Mouse (Mus musculus): Measurements from ENCODE around the gene Appl2.

The Appl2 gene

GRCm38 (mm10) chr10:83612648-83613215 is 35.8 kb downstream of the Appl2 start:
- ChIA-PET POLR2A (interaction anchor here in 2 of 4 experiments (1.0 to 1.3 kb wide), 2 partner anchors 8 to 10 kb away, joined by 3 to 4 read pairs; no protein-coding TSS in a partner anchor), CTCF (no interaction called here)

GRCm38 (mm10) chr10:83611863-83612262 is 36.7 kb downstream of the Appl2 start:
- POLR2A ChIA-PET = interaction anchor here in 1 of 4 experiments (1.0 kb wide), 1 partner anchor 9 kb away, joined by 3 read pairs; no protein-coding TSS in a partner anchor
- CTCF ChIA-PET = interaction anchor here in 1 of 4 experiments (0.5 kb wide), 1 partner anchor 164 kb away, joined by 4 read pairs; no protein-coding TSS in a partner anchor

- POLR2A ChIA-PET = interaction anchor here in 1 of 4 experiments (0.7 kb wide), 1 partner anchor 462 kb away, joined by 4 read pairs; no protein-coding TSS in a partner anchor
- CTCF ChIA-PET = interaction anchor here in 2 of 4 experiments (0.5 to 1.3 kb wide), 2 partner anchors 29 to 166 kb away, joined by 4 read pairs; no protein-coding TSS in a partner anchor
These were observed 38.0 kb downstream of the Appl2 start for GRCm38 (mm10) chr10:83610518-83610917.

GRCm38 (mm10) chr10:83608596-83608995 is 39.9 kb downstream of the Appl2 start:
- ChIA-PET POLR2A (interaction anchor here in 2 of 4 experiments (0.9 to 1.2 kb wide), 4 partner anchors 9 to 33 kb away, joined by 3 to 5 read pairs (median 3); no protein-coding TSS in a partner anchor), CTCF (interaction anchor here in 2 of 4 experiments (0.6 to 1.5 kb wide), 2 partner anchors 9 to 168 kb away, joined by 5 to 10 read pairs; no protein-coding TSS in a partner anchor)

GRCm38 (mm10) chr10:83607111-83607510 is 41.4 kb downstream of the Appl2 start:
- ChIA-PET CTCF (interaction anchor here in 1 of 4 experiments (1.5 kb wide), 1 partner anchor 10 kb away, joined by 5 read pairs; no protein-coding TSS in a partner anchor), POLR2A (no interaction called here)

GRCm38 (mm10) chr10:83605637-83606183 is 42.8 kb downstream of the Appl2 start:
- ChIA-PET POLR2A (no interaction called here), CTCF (interaction anchor here in 1 of 4 experiments (0.6 kb wide), 1 partner anchor 1380 kb away, joined by 4 read pairs; no protein-coding TSS in a partner anchor)

GRCm38 (mm10) chr10:83603956-83604564 is 44.5 kb downstream of the Appl2 start:
- POLR2A ChIA-PET = no interaction called here
- CTCF ChIA-PET = no interaction called here

GRCm38 (mm10) chr10:83600650-83601049 is 47.9 kb downstream of the Appl2 start:
- POLR2A ChIA-PET = interaction anchor here in 2 of 4 experiments (1.0 to 2.3 kb wide), 4 partner anchors 9 to 35 kb away, joined by 3 to 9 read pairs (median 5); no protein-coding TSS in a partner anchor
- CTCF ChIA-PET = interaction anchor here in 1 of 4 experiments (0.5 kb wide), 1 partner anchor 788 kb away, joined by 4 read pairs; no protein-coding TSS in a partner anchor

- CTCF ChIA-PET = no interaction called here
- POLR2A ChIA-PET = no interaction called here
These were observed 54.0 kb downstream of the Appl2 start for GRCm38 (mm10) chr10:83594526-83594925.

GRCm38 (mm10) chr10:83592616-83593015 is 55.9 kb downstream of the Appl2 start:
- CTCF ChIA-PET = no interaction called here
- POLR2A ChIA-PET = interaction anchor here in 1 of 4 experiments (1.4 kb wide), 1 partner anchor 31 kb away, joined by 3 read pairs; no protein-coding TSS in a partner anchor

GRCm38 (mm10) chr10:83590801-83591200 is 57.7 kb downstream of the Appl2 start:
- ChIA-PET CTCF (no interaction called here), POLR2A (interaction anchor here in 2 of 4 experiments (1.7 to 2.8 kb wide), 2 partner anchors 9 to 10 kb away, joined by 5 to 9 read pairs; no protein-coding TSS in a partner anchor)

GRCm38 (mm10) chr10:83565449-83566441 is 82.8 kb downstream of the Appl2 start:
- ChIA-PET POLR2A (interaction anchor here in 3 of 4 experiments (0.9 to 3.2 kb wide), 8 partner anchors 9 to 35 kb away, joined by 3 to 17 read pairs (median 4); no protein-coding TSS in a partner anchor), CTCF (interaction anchor here in 3 of 4 experiments (0.5 to 1.3 kb wide), 6 partner anchors 12 to 867 kb away, joined by 3 to 7 read pairs (median 3); no protein-coding TSS in a partner anchor)

GRCm38 (mm10) chr10:83563005-83563404 is 85.5 kb downstream of the Appl2 start:
- POLR2A ChIA-PET = no interaction called here
- CTCF ChIA-PET = no interaction called here

Data from embryonic stem cell, embryonic (primary cell).